Mouse (Mus musculus) adrenal gland, adult (tissue): ENCODE data around the gene Rae1.

ENCODE experiments used
- DNase-seq, 2 experiments: peaks; one replicate each; pipeline ENCODE4 v3.0.0; 2022 to 2023; ENCODE audit warnings: low spot score in 1 of 2; ENCODE audit not compliant: inconsistent age in 2 of 2

The Rae1 gene

GRCm38 (mm10) chr2:172990161-172990560 is 9.8 kb upstream of the Rae1 start:
- peak; percentile 84 to 88 for DNase-seq

- peak; percentile 75 to 91 for DNase-seq
Measured at GRCm38 (mm10) chr2:172996207-172996606, 3.7 kb upstream of the Rae1 start.

- DNase-seq: no peak
Measured at GRCm38 (mm10) chr2:172997748-172998147, 2.2 kb upstream of the Rae1 start.

- DNase-seq: no peak
Measured at GRCm38 (mm10) chr2:172998478-172998877, 1.4 kb upstream of the Rae1 start.

- no peak for DNase-seq
Measured at GRCm38 (mm10) chr2:173000285-173000652, 352 bp downstream of the Rae1 start.

- DNase-seq: no peak
Measured at GRCm38 (mm10) chr2:173000921-173001320, 1.0 kb downstream of the Rae1 start.

GRCm38 (mm10) chr2:173003737-173004136 is 3.8 kb downstream of the Rae1 start:
- no peak for DNase-seq

- no peak for DNase-seq
Measured at GRCm38 (mm10) chr2:173010220-173010717, 10.4 kb downstream of the Rae1 start.

- DNase-seq: no peak
Measured at GRCm38 (mm10) chr2:173011440-173011839, 11.5 kb downstream of the Rae1 start.

- DNase-seq: no peak
Measured at GRCm38 (mm10) chr2:173014741-173015287, 14.9 kb downstream of the Rae1 start.

GRCm38 (mm10) chr2:173017940-173018339 is 18.0 kb downstream of the Rae1 start:
- DNase-seq: peak in 1 of 2 experiments; percentile 51

GRCm38 (mm10) chr2:173018618-173019017 is 18.7 kb downstream of the Rae1 start:
- DNase-seq: peak; percentile 87 to 94

- DNase-seq: no peak
Measured at GRCm38 (mm10) chr2:173019322-173019721, 19.4 kb downstream of the Rae1 start.

GRCm38 (mm10) chr2:173019790-173020189 is 19.9 kb downstream of the Rae1 start:
- DNase-seq: peak; percentile 94 to 97

GRCm38 (mm10) chr2:173020430-173020829 is 20.5 kb downstream of the Rae1 start, which contains the start of gene Rbm38:
TSS of gene Rbm38 (plus strand) at chr2:173020498.
- DNase-seq: peak; percentile 38 to 52

- DNase-seq: peak; percentile 92 to 97
Measured at GRCm38 (mm10) chr2:173021633-173022055, 21.7 kb downstream of the Rae1 start.

- DNase-seq: peak; percentile 50 to 85
Measured at GRCm38 (mm10) chr2:173022056-173022681, 22.3 kb downstream of the Rae1 start.

- no peak for DNase-seq
Measured at GRCm38 (mm10) chr2:173022813-173023212, 22.9 kb downstream of the Rae1 start.

GRCm38 (mm10) chr2:173023371-173023851 is 23.5 kb downstream of the Rae1 start:
- DNase-seq: peak in 1 of 2 experiments; percentile 14

- peak in 1 of 2 experiments; percentile 22 for DNase-seq
Measured at GRCm38 (mm10) chr2:173023966-173024365, 24.0 kb downstream of the Rae1 start.

- DNase-seq: peak in 1 of 2 experiments; percentile 6
Measured at GRCm38 (mm10) chr2:173024392-173024791, 24.5 kb downstream of the Rae1 start.

GRCm38 (mm10) chr2:173024938-173025337 is 25.0 kb downstream of the Rae1 start:
- DNase-seq: no peak
